Mouse (Mus musculus): Measurements from ENCODE around the gene Bcl11b. TPM values are rescaled to one million over a fixed set of nuclear protein-coding genes. Genes with fewer than 3 reads are reported as not detected.

Gene Bcl11b
- polyA plus RNA-seq, 1 experiment = 19.7 TPM

- Histone ChIP-seq H3K4me1 (ENCODE audit: control insufficient read depth, insufficient read depth, insufficient read length) (no peaks in the 10 kb centered on the region; the same call in 1 of the 2 replicates), H3K27me3 (ENCODE audit: control insufficient read depth, insufficient read depth, low read length) (no peaks in the 10 kb centered on the region), H3K27ac (ENCODE audit: insufficient read depth, low read length) (no peak overlapping the region), H3K4me3 (ENCODE audit: extremely low read depth, insufficient read depth, insufficient read length) (no peak overlapping the region), H3K36me3 (ENCODE audit: control insufficient read depth, insufficient read depth, low read length) (no peaks in the 10 kb centered on the region)
- 76% methylated on average over 10 of the region's 10 CpGs for WGBS
- DNase-seq (ENCODE audit: low read depth in 1 of 2, low spot score in 2 of 2) = no peak
- TF ChIP-seq CTCF (IDR thresholded peaks at IDR 0.05; ENCODE audit: extremely low read depth, insufficient read depth, insufficient read length, insufficient replicate concordance) = no peak
- TF ChIP-seq POLR2A (IDR thresholded peaks at IDR 0.05; ENCODE audit: low read depth, low read length) = no peak
These were observed 54.0 kb downstream of the Bcl11b start for GRCm38 (mm10) chr12:107949416-107949815.

- Histone ChIP-seq H3K4me3 (ENCODE audit: extremely low read depth, insufficient read depth, insufficient read length) (no peak overlapping the region), H3K36me3 (ENCODE audit: control insufficient read depth, insufficient read depth, low read length) (no peaks in the 10 kb centered on the region), H3K4me1 (ENCODE audit: control insufficient read depth, insufficient read depth, insufficient read length) (no peaks in the 10 kb centered on the region; the same call in 1 of the 2 replicates), H3K27ac (ENCODE audit: insufficient read depth, low read length) (no peak overlapping the region), H3K27me3 (ENCODE audit: control insufficient read depth, insufficient read depth, low read length) (no peaks in the 10 kb centered on the region)
- TF ChIP-seq POLR2A (IDR thresholded peaks at IDR 0.05; ENCODE audit: low read depth, low read length) (no peak), CTCF (IDR thresholded peaks at IDR 0.05; ENCODE audit: extremely low read depth, insufficient read depth, insufficient read length, insufficient replicate concordance) (no peak)
- 79% methylated on average over 7 of the region's 7 CpGs for WGBS
- no peak for DNase-seq (ENCODE audit: low read depth in 1 of 2, low spot score in 2 of 2)
These were observed 61.3 kb downstream of the Bcl11b start for GRCm38 (mm10) chr12:107942100-107942499.

- Histone ChIP-seq H3K27ac (ENCODE audit: insufficient read depth, low read length) (no peak overlapping the region), H3K4me1 (ENCODE audit: control insufficient read depth, insufficient read depth, insufficient read length) (no peaks in the 10 kb centered on the region; the same call in 1 of the 2 replicates), H3K27me3 (ENCODE audit: control insufficient read depth, insufficient read depth, low read length) (no peaks in the 10 kb centered on the region), H3K36me3 (ENCODE audit: control insufficient read depth, insufficient read depth, low read length) (no peaks in the 10 kb centered on the region), H3K4me3 (ENCODE audit: extremely low read depth, insufficient read depth, insufficient read length) (no peak overlapping the region)
- WGBS = 71% methylated on average over 9 of the region's 9 CpGs
- no peak for TF ChIP-seq POLR2A (IDR thresholded peaks at IDR 0.05; ENCODE audit: low read depth, low read length)
- no peak for TF ChIP-seq CTCF (IDR thresholded peaks at IDR 0.05; ENCODE audit: extremely low read depth, insufficient read depth, insufficient read length, insufficient replicate concordance)
- no peak for DNase-seq (ENCODE audit: low read depth in 1 of 2, low spot score in 2 of 2)
These were observed 62.6 kb downstream of the Bcl11b start for GRCm38 (mm10) chr12:107940774-107941173.

GRCm38 (mm10) chr12:107939177-107939576 is 64.2 kb downstream of the Bcl11b start:
- no peaks in the 10 kb centered on the region; the same call in 1 of the 2 replicates for H3K4me1 ChIP-seq (ENCODE audit: control insufficient read depth, insufficient read depth, insufficient read length)
- no peaks in the 10 kb centered on the region for H3K36me3 ChIP-seq (ENCODE audit: control insufficient read depth, insufficient read depth, low read length)
- no peak overlapping the region for H3K4me3 ChIP-seq (ENCODE audit: extremely low read depth, insufficient read depth, insufficient read length)
- 50% methylated on average over 4 of the region's 4 CpGs for WGBS
- H3K27ac ChIP-seq (ENCODE audit: insufficient read depth, low read length) = no peak overlapping the region
- TF ChIP-seq POLR2A (IDR thresholded peaks at IDR 0.05; ENCODE audit: low read depth, low read length) = no peak
- no peak for TF ChIP-seq CTCF (IDR thresholded peaks at IDR 0.05; ENCODE audit: extremely low read depth, insufficient read depth, insufficient read length, insufficient replicate concordance)
- no peaks in the 10 kb centered on the region for H3K27me3 ChIP-seq (ENCODE audit: control insufficient read depth, insufficient read depth, low read length)
- no peak for DNase-seq (ENCODE audit: low read depth in 1 of 2, low spot score in 2 of 2)

- Histone ChIP-seq H3K4me1 (ENCODE audit: control insufficient read depth, insufficient read depth, insufficient read length) (no peaks in the 10 kb centered on the region), H3K36me3 (ENCODE audit: control insufficient read depth, insufficient read depth, low read length) (no peaks in the 10 kb centered on the region), H3K27ac (ENCODE audit: insufficient read depth, low read length) (no peak overlapping the region; the same call in 1 of the 2 replicates), H3K27me3 (ENCODE audit: control insufficient read depth, insufficient read depth, low read length) (no peaks in the 10 kb centered on the region), H3K4me3 (ENCODE audit: extremely low read depth, insufficient read depth, insufficient read length) (no peak overlapping the region)
- 59% methylated on average over 5 of the region's 5 CpGs for WGBS
- TF ChIP-seq CTCF (IDR thresholded peaks at IDR 0.05; ENCODE audit: extremely low read depth, insufficient read depth, insufficient read length, insufficient replicate concordance) = no peak
- no peak for TF ChIP-seq POLR2A (IDR thresholded peaks at IDR 0.05; ENCODE audit: low read depth, low read length)
- DNase-seq (ENCODE audit: low read depth in 1 of 2, low spot score in 2 of 2) = no peak
These were observed 66.4 kb downstream of the Bcl11b start for GRCm38 (mm10) chr12:107936972-107937371.

- H3K36me3 ChIP-seq (ENCODE audit: control insufficient read depth, insufficient read depth, low read length) = no peaks in the 10 kb centered on the region
- H3K4me3 ChIP-seq (ENCODE audit: extremely low read depth, insufficient read depth, insufficient read length) = no peak overlapping the region
- no peaks in the 10 kb centered on the region for H3K27me3 ChIP-seq (ENCODE audit: control insufficient read depth, insufficient read depth, low read length)
- TF ChIP-seq POLR2A (IDR thresholded peaks at IDR 0.05; ENCODE audit: low read depth, low read length) (no peak), CTCF (IDR thresholded peaks at IDR 0.05; ENCODE audit: extremely low read depth, insufficient read depth, insufficient read length, insufficient replicate concordance) (no peak)
- DNase-seq (ENCODE audit: low read depth in 1 of 2, low spot score in 2 of 2) = no peak
- H3K27ac ChIP-seq (ENCODE audit: insufficient read depth, low read length) = no peak overlapping the region
- no peaks in the 10 kb centered on the region for H3K4me1 ChIP-seq (ENCODE audit: control insufficient read depth, insufficient read depth, insufficient read length)
- WGBS = 67% methylated on average over 7 of the region's 7 CpGs
These were observed 67.0 kb downstream of the Bcl11b start for GRCm38 (mm10) chr12:107936406-107936805.

GRCm38 (mm10) chr12:107934831-107935437 is 68.5 kb downstream of the Bcl11b start:
- WGBS = 79% methylated on average over 19 of the region's 19 CpGs
- TF ChIP-seq CTCF (IDR thresholded peaks at IDR 0.05; ENCODE audit: extremely low read depth, insufficient read depth, insufficient read length, insufficient replicate concordance) (no peak), POLR2A (IDR thresholded peaks at IDR 0.05; ENCODE audit: low read depth, low read length) (no peak)
- H3K36me3 ChIP-seq (ENCODE audit: control insufficient read depth, insufficient read depth, low read length) = no peaks in the 10 kb centered on the region
- peaks cover 5% of the 10 kb centered on the region for H3K4me1 ChIP-seq (ENCODE audit: control insufficient read depth, insufficient read depth, insufficient read length)
- no peak overlapping the region for H3K27ac ChIP-seq (ENCODE audit: insufficient read depth, low read length)
- H3K27me3 ChIP-seq (ENCODE audit: control insufficient read depth, insufficient read depth, low read length) = no peaks in the 10 kb centered on the region
- DNase-seq (ENCODE audit: low read depth in 1 of 2, low spot score in 2 of 2) = no peak
- H3K4me3 ChIP-seq (ENCODE audit: extremely low read depth, insufficient read depth, insufficient read length) = no peak overlapping the region

Data from spleen, adult 2 months (tissue).